ENCODE assay signal across 22 mouse cellular contexts in genomic region chr9:77450447-77450846, GRCm38 (mm10).
DNase-seq lines count a peak whose midpoint lies in the region; ATAC-seq and TF ChIP-seq lines count a peak whose summit lies in the region.
"Had no signal": no experiment of that assay in that cellular context is flagged by ENCODE, and none has a peak within 500 bp of the region (broad histone marks: within the 10 kb centered on the region; RNA-seq: fewer than 3 reads in every experiment).

No protein-coding gene starts in this region.

- no peak for TF ChIP-seq CTCF in hindbrain, postnatal 0 days (IDR thresholded peaks at IDR 0.05; ENCODE audit: low read depth)

- no peaks in the 10 kb centered on the region for H3K4me1 ChIP-seq in hindbrain, postnatal 0 days (ENCODE audit: insufficient read depth, low read length)

- no peak overlapping the region for H3K4me2 ChIP-seq in hindbrain, postnatal 0 days (ENCODE audit: low read depth, low read length)

- no peaks in the 10 kb centered on the region for H3K36me3 ChIP-seq in hindbrain, postnatal 0 days (ENCODE audit: insufficient read depth, low read length)
- H3K36me3 ChIP-seq: G1E had no signal

- no peaks in the 10 kb centered on the region for H3K9me3 ChIP-seq in hindbrain, postnatal 0 days (ENCODE audit: low read length)

- 77% methylated on average over 2 of the region's 2 CpGs for WGBS in hindbrain, postnatal 0 days

- intact Hi-C loops in heart, postnatal 14 days (cut with DNase I) = no loop called here

- peak; percentile 65 for ATAC-seq in common myeloid progenitor, adult 5-6 weeks (replicated peaks; ENCODE audit: low read depth, poor library complexity, severe bottlenecking)
- ATAC-seq in granulocyte monocyte progenitor cell, adult 5-6 weeks (replicated peaks; ENCODE audit: poor library complexity, severe bottlenecking) = peak; percentile 78
- peak; percentile 53 to 54; a peak in 2 of 4 replicates for ATAC-seq in hematopoietic stem cell, adult 5-6 weeks (replicated peaks in 1 of 2; ENCODE audit: insufficient read depth in 1 of 2, low FRiP score in 2 of 2, low TSS enrichment in 1 of 2, low read depth in 1 of 2, poor library complexity in 2 of 2, severe bottlenecking in 2 of 2)
- ATAC-seq in megakaryocyte progenitor cell, adult 5-6 weeks (replicated peaks; ENCODE audit: poor library complexity) = peak; percentile 66
- ATAC-seq in hindbrain, postnatal 0 days = no peak
- ATAC-seq: activated CD4-positive, CD25-positive, alpha-beta regulatory T cell, adult 4 months; CD4-positive, CD25-positive, alpha-beta regulatory T cell, adult 4 months; Patski had no signal

- DNase-seq in cerebellum, adult 9-10 months = no peak
- DNase-seq in heart, postnatal 14 days = no peak
- no peak for DNase-seq in hindbrain, postnatal 0 days (ENCODE audit: low spot score)
- DNase-seq in urinary bladder, postnatal 36 days (ENCODE audit: low spot score in 2 of 2) = no peak
- DNase-seq: adrenal gland, adult 2 months; adrenal gland, adult 8-10 months; adrenal gland, postnatal 10 days; adrenal gland, postnatal 14 days; adrenal gland, postnatal 25 days; adrenal gland, postnatal 36 days; B cell, adult 2 months; cerebellum, adult 11 months; cerebellum, adult 11-12 months had no signal

- no peak overlapping the region for H3K4me3 ChIP-seq in hindbrain, postnatal 0 days (ENCODE audit: low read length)

- no peak overlapping the region for H3K27ac ChIP-seq in hindbrain, postnatal 0 days

- H3K27me3 ChIP-seq in hindbrain, postnatal 0 days (ENCODE audit: insufficient read depth, low read length) = no peaks in the 10 kb centered on the region
- H3K27me3 ChIP-seq: CH12.LX, Patski had no signal

- no peak overlapping the region for H3K9ac ChIP-seq in hindbrain, postnatal 0 days (replicated peaks; ENCODE audit: low read length)
